Mouse (Mus musculus) kidney, postnatal 14 days (tissue): ENCODE results near the gene Akt1.
A peak's percentile ranks its signal among the peaks of the same experiment; 100 is the strongest.

Experiments
- DNase-seq: peaks from one replicate; pipeline ENCODE4 v3.0.0; 2022; ENCODE audit warnings: mixed read lengths

The Akt1 gene

GRCm38 (mm10) chr12:112674132-112675011 is at the start of gene Akt1:
Akt1 (minus strand) TSS chr12:112674884.
- DNase-seq = peak; percentile 77

- DNase-seq = peak; percentile 84
Observed at GRCm38 (mm10) chr12:112724077-112724805, 49.6 kb upstream of the Akt1 start.

- DNase-seq = no peak
Observed at GRCm38 (mm10) chr12:112723445-112723844, 48.8 kb upstream of the Akt1 start.

- no peak for DNase-seq
Observed at GRCm38 (mm10) chr12:112723028-112723330, 48.3 kb upstream of the Akt1 start.

GRCm38 (mm10) chr12:112722240-112723027 is 47.8 kb upstream of the Akt1 start:
- peak; percentile 82 for DNase-seq

GRCm38 (mm10) chr12:112721424-112722239 is 46.9 kb upstream of the Akt1 start:
- DNase-seq = peak; percentile 90

GRCm38 (mm10) chr12:112720890-112721423 is 46.3 kb upstream of the Akt1 start:
- no peak for DNase-seq

- DNase-seq = peak; percentile 44
Observed at GRCm38 (mm10) chr12:112720216-112720615, 45.5 kb upstream of the Akt1 start, which contains the start of gene Cep170b. Cep170b (plus strand) TSS chr12:112720455.

- no peak for DNase-seq
Observed at GRCm38 (mm10) chr12:112718995-112719394, 44.3 kb upstream of the Akt1 start.

- DNase-seq = peak; percentile 71
Observed at GRCm38 (mm10) chr12:112717140-112717539, 42.5 kb upstream of the Akt1 start.

- peak; percentile 49 for DNase-seq
Observed at GRCm38 (mm10) chr12:112713984-112714383, 39.3 kb upstream of the Akt1 start.

- DNase-seq = no peak
Observed at GRCm38 (mm10) chr12:112707573-112707869, 32.8 kb upstream of the Akt1 start.

- peak; percentile 91 for DNase-seq
Observed at GRCm38 (mm10) chr12:112706704-112707572, 32.3 kb upstream of the Akt1 start.

- DNase-seq = no peak
Observed at GRCm38 (mm10) chr12:112702374-112703320, 28.0 kb upstream of the Akt1 start.

GRCm38 (mm10) chr12:112700522-112700921 is 25.8 kb upstream of the Akt1 start:
- no peak for DNase-seq

- no peak for DNase-seq
Observed at GRCm38 (mm10) chr12:112696806-112697425, 22.2 kb upstream of the Akt1 start.

GRCm38 (mm10) chr12:112694127-112694475 is 19.4 kb upstream of the Akt1 start:
- DNase-seq = no peak

- DNase-seq = peak; percentile 97
Observed at GRCm38 (mm10) chr12:112693185-112694126, 18.8 kb upstream of the Akt1 start.
